Mouse (Mus musculus): ENCODE data around the gene Eif2b3. TPM values are rescaled to one million over a fixed set of nuclear protein-coding genes. Genes with fewer than 3 reads are reported as not detected.

The Eif2b3 gene
- total and polyA plus RNA-seq, 2 experiments from 2014 or later: 20.7 to 57.5 TPM

DNA sequence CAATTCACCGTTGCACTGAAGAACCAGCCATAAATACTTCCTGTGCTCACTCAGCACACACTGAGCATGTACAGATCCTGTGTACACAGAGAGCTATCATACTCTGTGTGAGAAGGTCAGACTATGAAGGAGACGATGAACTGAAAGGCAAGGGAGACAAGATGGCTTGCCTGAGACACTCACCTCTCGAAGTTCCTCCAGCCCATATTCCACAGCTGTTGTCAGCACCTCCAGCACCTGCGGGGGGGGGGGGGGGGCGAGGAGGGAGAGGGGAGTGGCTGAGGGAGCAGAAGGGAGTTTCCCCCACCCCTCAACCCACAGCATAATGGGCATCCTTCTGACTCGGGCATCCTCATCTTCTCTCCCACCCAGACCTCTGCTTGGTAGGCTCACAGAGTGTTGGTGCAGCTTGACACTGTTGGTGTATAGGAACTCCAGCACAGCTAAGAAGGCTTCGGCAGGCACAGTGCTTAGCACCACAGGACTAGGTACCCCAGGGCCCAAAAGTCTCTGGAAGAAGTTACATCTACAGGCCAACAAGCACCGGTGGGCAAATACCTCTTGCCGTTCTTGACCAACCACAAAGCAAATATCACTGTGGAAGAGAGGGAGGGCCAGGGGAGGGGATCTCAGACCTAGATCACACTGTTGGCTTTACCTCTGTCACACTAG is 104.5 kb downstream of the Eif2b3 start:
- H3K4me3 ChIP-seq (ENCODE audit: low read depth, low read length): no peak overlapping the region
- H3K36me3 ChIP-seq (ENCODE audit: insufficient read depth, low read length): peaks cover 10% of the 10 kb centered on the region
- no peaks in the 10 kb centered on the region for H3K9me3 ChIP-seq (ENCODE audit: low read length)
- no peaks in the 10 kb centered on the region for H3K27me3 ChIP-seq (ENCODE audit: insufficient read depth, low read length)
- no peak overlapping the region for H3K4me2 ChIP-seq (ENCODE audit: low read depth, low read length, poor library complexity, severe bottlenecking)
- no peak for TF ChIP-seq CTCF (IDR thresholded peaks at IDR 0.05)
- 87% methylated on average over 7 of the region's 9 CpGs for WGBS
- no peak overlapping the region for H3K27ac ChIP-seq (ENCODE audit: low read depth, low read length)
- H3K4me1 ChIP-seq (ENCODE audit: insufficient read depth, low read length): peaks cover 7% of the 10 kb centered on the region; the same call in 1 of the 2 replicates
- no peak overlapping the region for H3K9ac ChIP-seq (replicated peaks; ENCODE audit: low read length, poor library complexity, severe bottlenecking)
- ATAC-seq (ENCODE audit: low FRiP score) (no peak), DNase-seq (ENCODE audit: low spot score) (no peak)

DNA sequence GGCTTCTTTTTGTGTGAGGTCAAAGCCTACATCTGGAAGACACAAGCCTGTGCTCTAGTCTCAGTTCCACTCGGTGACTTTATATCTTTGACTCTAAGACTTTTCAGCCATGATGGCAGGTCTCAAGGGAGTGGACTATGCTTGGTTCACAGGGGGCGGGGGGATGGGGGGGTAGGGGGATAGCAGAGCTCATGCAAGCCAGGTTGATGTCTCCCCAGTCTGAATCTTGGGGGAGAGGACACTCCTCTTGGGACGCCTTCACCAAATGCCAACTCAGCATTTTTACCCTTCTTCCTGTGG is 105.0 kb downstream of the Eif2b3 start:
- ATAC-seq (ENCODE audit: low FRiP score): no peak
- H3K4me3 ChIP-seq (ENCODE audit: low read depth, low read length): no peak overlapping the region
- H3K4me1 ChIP-seq (ENCODE audit: insufficient read depth, low read length): peaks cover 7% of the 10 kb centered on the region; the same call in 1 of the 2 replicates
- no peak for TF ChIP-seq CTCF (IDR thresholded peaks at IDR 0.05)
- no peaks in the 10 kb centered on the region for H3K27me3 ChIP-seq (ENCODE audit: insufficient read depth, low read length)
- H3K4me2 ChIP-seq (ENCODE audit: low read depth, low read length, poor library complexity, severe bottlenecking): no peak overlapping the region
- H3K36me3 ChIP-seq (ENCODE audit: insufficient read depth, low read length): peaks cover 15% of the 10 kb centered on the region
- no peak overlapping the region for H3K9ac ChIP-seq (replicated peaks; ENCODE audit: low read length, poor library complexity, severe bottlenecking)
- H3K27ac ChIP-seq (ENCODE audit: low read depth, low read length): no peak overlapping the region
- WGBS: 97% methylated on average over 3 of the region's 3 CpGs
- H3K9me3 ChIP-seq (ENCODE audit: low read length): no peaks in the 10 kb centered on the region
- no peak for DNase-seq (ENCODE audit: low spot score)

DNA sequence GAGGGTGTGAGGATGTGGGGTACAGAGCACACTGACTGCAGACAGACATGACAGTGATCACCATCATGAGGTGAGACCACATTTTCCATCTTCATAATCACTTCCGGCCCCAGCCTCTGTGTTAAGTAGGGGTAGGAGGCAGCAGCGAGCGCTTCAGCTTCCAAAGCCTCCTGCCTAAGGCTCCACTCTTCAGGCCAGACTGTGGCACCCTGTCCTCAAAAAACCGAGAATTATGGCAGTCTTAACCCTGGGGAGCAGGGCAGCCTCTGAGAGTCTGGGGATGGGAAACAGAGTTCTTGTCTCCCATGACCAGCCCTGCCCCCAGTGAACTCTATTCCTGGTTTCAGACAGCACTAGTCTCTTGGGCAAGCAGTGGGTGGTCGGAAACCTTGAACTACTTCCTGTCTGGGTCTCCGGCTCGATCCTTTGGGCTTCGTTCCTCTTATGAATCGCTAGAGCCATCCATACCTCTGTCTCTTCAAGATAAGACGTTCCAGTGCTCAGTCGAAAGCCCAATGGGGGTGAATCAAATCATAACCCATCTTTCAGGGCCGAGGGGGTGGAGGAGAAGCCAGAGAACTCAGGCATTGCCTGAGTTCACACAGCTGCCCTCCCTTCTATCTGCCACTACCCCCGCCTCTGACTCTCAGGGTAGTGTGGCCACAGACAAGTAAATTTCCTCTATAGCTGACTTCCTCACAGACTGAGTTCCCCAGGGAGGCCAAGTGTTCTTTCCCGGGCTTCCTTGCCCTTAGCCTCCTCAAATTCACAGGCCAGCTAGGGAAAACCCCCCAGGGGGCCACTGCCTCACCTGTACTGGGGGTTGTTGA is 105.5 kb downstream of the Eif2b3 start:
- no peak overlapping the region for H3K4me2 ChIP-seq (ENCODE audit: low read depth, low read length, poor library complexity, severe bottlenecking)
- H3K9me3 ChIP-seq (ENCODE audit: low read length): no peaks in the 10 kb centered on the region
- ATAC-seq (ENCODE audit: low FRiP score) (no peak), DNase-seq (ENCODE audit: low spot score) (no peak)
- peaks cover 17% of the 10 kb centered on the region for H3K36me3 ChIP-seq (ENCODE audit: insufficient read depth, low read length)
- H3K27me3 ChIP-seq (ENCODE audit: insufficient read depth, low read length): no peaks in the 10 kb centered on the region
- WGBS: 73% methylated on average over 14 of the region's 14 CpGs
- no peak overlapping the region for H3K4me3 ChIP-seq (ENCODE audit: low read depth, low read length)
- peak overlapping the region; percentile 54; the same call in 1 of the 2 replicates for H3K9ac ChIP-seq (replicated peaks; ENCODE audit: low read length, poor library complexity, severe bottlenecking)
- H3K27ac ChIP-seq (ENCODE audit: low read depth, low read length): peak overlapping the region; percentile 77
- H3K4me1 ChIP-seq (ENCODE audit: insufficient read depth, low read length): peaks cover 7% of the 10 kb centered on the region; the same call in 1 of the 2 replicates
- no peak for TF ChIP-seq CTCF (IDR thresholded peaks at IDR 0.05)

DNA sequence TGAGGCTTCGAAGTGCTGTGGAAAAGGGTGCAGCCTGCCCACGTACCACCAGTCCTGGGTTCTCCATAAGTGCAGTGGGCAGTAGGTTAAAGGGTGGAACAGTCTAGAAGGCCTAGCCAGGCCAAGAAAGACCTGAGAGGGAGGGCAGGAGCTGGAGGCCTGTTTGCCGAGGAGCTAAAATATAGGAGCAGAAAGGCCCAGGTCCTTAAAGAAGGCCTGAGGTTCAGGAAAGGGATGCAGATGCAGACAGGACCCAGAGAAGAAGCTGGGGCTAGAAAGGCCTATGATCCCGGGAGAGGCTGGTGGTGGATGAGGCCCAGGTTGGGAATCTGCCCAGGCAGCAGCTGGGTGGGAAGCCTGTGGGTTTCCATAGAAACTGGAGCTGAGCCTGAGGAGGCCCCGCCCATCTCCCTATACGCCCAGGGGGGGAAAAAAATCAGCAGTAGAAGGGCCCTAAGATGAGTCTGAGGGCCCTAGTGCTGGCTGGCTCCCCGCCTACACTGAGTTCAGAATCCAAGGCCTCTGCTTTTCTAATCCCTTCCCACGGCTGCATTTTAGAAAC is 106.2 kb downstream of the Eif2b3 start, which contains the start of gene Btbd19:
Gene Btbd19, minus strand, starts transcription at position 378 of the 562 bp plus-strand sequence.
- ATAC-seq (ENCODE audit: low FRiP score): peak; percentile 18; the same call in 1 of the 2 replicates

DNA sequence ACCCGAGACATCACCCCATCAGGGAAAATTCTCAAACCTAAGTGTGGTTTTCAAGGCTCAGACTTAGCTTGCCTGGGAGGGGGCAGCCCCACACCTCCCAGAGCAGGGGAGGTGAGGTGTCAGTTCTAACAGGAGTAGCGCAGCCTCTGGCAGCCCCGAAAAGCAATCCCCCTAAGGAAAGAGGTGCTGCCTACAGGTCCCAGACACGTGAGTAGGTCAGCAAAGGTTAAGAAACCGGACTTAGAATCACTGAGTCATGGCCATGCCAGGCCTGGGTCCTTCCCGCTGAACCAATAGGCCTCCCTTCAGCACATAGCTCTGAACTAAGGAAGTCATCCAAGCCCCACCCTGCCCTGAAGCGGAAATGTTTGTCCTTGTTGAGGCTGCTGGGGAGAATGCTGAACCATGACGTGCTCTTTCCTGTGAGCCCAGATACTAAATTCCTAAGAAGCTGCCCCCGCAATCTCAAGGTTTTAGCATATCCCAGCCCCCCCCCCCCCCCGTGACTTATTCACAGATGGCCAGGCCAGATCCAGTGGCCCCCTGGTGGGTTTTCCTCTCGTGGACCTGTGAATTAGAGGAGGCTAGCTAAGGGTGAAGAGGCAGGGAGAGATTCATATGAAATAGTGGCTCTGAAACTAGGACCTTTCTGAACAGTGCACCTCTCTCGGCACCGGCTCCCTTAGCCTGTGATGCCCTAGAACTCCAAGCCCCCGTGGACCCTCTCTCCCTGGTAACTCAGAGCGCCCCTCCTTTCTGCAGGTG is 106.9 kb downstream of the Eif2b3 start:
- ATAC-seq (ENCODE audit: low FRiP score): no peak
- Histone ChIP-seq H3K4me2 (ENCODE audit: low read depth, low read length, poor library complexity, severe bottlenecking) (no peak overlapping the region), H3K9ac (replicated peaks; ENCODE audit: low read length, poor library complexity, severe bottlenecking) (peak overlapping the region; percentile 54; the same call in 1 of the 2 replicates), H3K36me3 (ENCODE audit: insufficient read depth, low read length) (peaks cover 28% of the 10 kb centered on the region), H3K27me3 (ENCODE audit: insufficient read depth, low read length) (no peaks in the 10 kb centered on the region), H3K4me3 (ENCODE audit: low read depth, low read length) (no peak overlapping the region), H3K27ac (ENCODE audit: low read depth, low read length) (peak overlapping the region; percentile 77), H3K4me1 (ENCODE audit: insufficient read depth, low read length) (peaks cover 7% of the 10 kb centered on the region; the same call in 1 of the 2 replicates), H3K9me3 (ENCODE audit: low read length) (no peaks in the 10 kb centered on the region)
- WGBS: 47% methylated on average over 15 of the region's 15 CpGs
- peak; percentile 38 for DNase-seq (ENCODE audit: low spot score)
- TF ChIP-seq CTCF (IDR thresholded peaks at IDR 0.05): no peak

More for the DNA sequence above, 106.2 kb downstream of the Eif2b3 start, which contains the start of gene Btbd19:
- no peaks in the 10 kb centered on the region for H3K9me3 ChIP-seq (ENCODE audit: low read length)
- WGBS: 31% methylated on average over 8 of the region's 8 CpGs
- no peaks in the 10 kb centered on the region for H3K27me3 ChIP-seq (ENCODE audit: insufficient read depth, low read length)
- H3K4me1 ChIP-seq (ENCODE audit: insufficient read depth, low read length): peaks cover 7% of the 10 kb centered on the region; the same call in 1 of the 2 replicates
- no peak within 1 kb of the TSS for H3K4me3 ChIP-seq (ENCODE audit: low read depth, low read length)
- no peak within 1 kb of the TSS for H3K4me2 ChIP-seq (ENCODE audit: low read depth, low read length, poor library complexity, severe bottlenecking)
- H3K9ac ChIP-seq (replicated peaks; ENCODE audit: low read length, poor library complexity, severe bottlenecking): peak within 1 kb of the TSS; percentile 54
- H3K36me3 ChIP-seq (ENCODE audit: insufficient read depth, low read length): peaks cover 23% of the 10 kb centered on the region
- H3K27ac ChIP-seq (ENCODE audit: low read depth, low read length): peak within 1 kb of the TSS; percentile 77
- no peak for TF ChIP-seq CTCF (IDR thresholded peaks at IDR 0.05)
- DNase-seq (ENCODE audit: low spot score): peak; percentile 82
